Mouse (Mus musculus) brain, embryonic 14.5 days (tissue): ENCODE results near the gene Sema3e.

Experiments used
- CTCF ChIP-seq: fragments of 200-500 bp; IDR thresholded peaks from 2 replicates; pipeline ENCODE4 v1.5.1; 2012; ENCODE audit warnings: inconsistent platforms, mild to moderate bottlenecking, moderate library complexity, borderline replicate concordance; ENCODE audit not compliant: insufficient read depth, insufficient read length; ENCODE audit errors: extremely low read depth
- POLR2A ChIP-seq: fragments of 200-500 bp; IDR thresholded peaks from 2 replicates; pipeline ENCODE4 v1.6.1; 2012; ENCODE audit warnings: mild to moderate bottlenecking, inconsistent platforms, borderline replicate concordance; ENCODE audit not compliant: poor library complexity, insufficient read depth, insufficient read length, severe bottlenecking; ENCODE audit errors: extremely low read depth

DNA sequence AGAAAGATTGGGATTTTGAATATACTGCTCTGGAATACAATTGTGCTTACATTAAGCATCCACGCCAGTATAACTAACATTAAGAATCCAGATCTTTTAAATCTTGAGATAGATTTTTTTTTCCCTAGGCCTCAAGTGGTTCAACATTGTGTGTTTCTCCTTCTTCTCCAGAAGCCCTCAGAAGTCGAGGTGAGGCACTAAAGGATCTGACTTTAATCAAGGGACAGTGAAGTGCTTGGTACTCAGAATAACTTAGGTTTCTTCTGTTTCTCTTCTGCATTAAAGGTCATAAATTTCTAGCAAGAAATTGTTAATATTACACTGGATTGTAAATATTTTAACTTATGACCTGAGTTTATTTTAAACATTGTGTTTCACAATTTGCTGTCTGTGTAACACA, 37.1 kb upstream of the Sema3e start:
- TF ChIP-seq CTCF = no peak
- no peak for TF ChIP-seq POLR2A
